Mouse (Mus musculus): ENCODE data around the gene Shisa9.

The Shisa9 gene

GRCm38 (mm10) chr16:12052051-12052450 lies 68.1 kb downstream of the Shisa9 start:
- no peak for DNase-seq (ENCODE audit: low read depth, low spot score)

- DNase-seq (ENCODE audit: low read depth, low spot score) = no peak
Measured at GRCm38 (mm10) chr16:12072573-12072972, 88.7 kb downstream of the Shisa9 start.

- DNase-seq (ENCODE audit: low read depth, low spot score) = no peak
Measured at GRCm38 (mm10) chr16:12076270-12076669, 92.4 kb downstream of the Shisa9 start.

GRCm38 (mm10) chr16:12076700-12077099 lies 92.8 kb downstream of the Shisa9 start:
- DNase-seq (ENCODE audit: low read depth, low spot score) = no peak

GRCm38 (mm10) chr16:12083082-12083481 lies 99.2 kb downstream of the Shisa9 start:
- DNase-seq (ENCODE audit: low read depth, low spot score) = no peak

- DNase-seq (ENCODE audit: low read depth, low spot score) = no peak
Measured at GRCm38 (mm10) chr16:12090604-12091235, 106.8 kb downstream of the Shisa9 start.

- DNase-seq (ENCODE audit: low read depth, low spot score) = no peak
Measured at GRCm38 (mm10) chr16:12093253-12093652, 109.3 kb downstream of the Shisa9 start.

GRCm38 (mm10) chr16:12094784-12095315 lies 110.9 kb downstream of the Shisa9 start:
- DNase-seq (ENCODE audit: low read depth, low spot score) = no peak

GRCm38 (mm10) chr16:12095365-12095764 lies 111.5 kb downstream of the Shisa9 start:
- no peak for DNase-seq (ENCODE audit: low read depth, low spot score)

- no peak for DNase-seq (ENCODE audit: low read depth, low spot score)
Measured at GRCm38 (mm10) chr16:12108436-12108835, 124.5 kb downstream of the Shisa9 start.

GRCm38 (mm10) chr16:12110851-12111437 lies 127.0 kb downstream of the Shisa9 start:
- DNase-seq (ENCODE audit: low read depth, low spot score) = no peak

- no peak for DNase-seq (ENCODE audit: low read depth, low spot score)
Measured at GRCm38 (mm10) chr16:12114396-12114795, 130.5 kb downstream of the Shisa9 start.

- DNase-seq (ENCODE audit: low read depth, low spot score) = no peak
Measured at GRCm38 (mm10) chr16:12115040-12115856, 131.3 kb downstream of the Shisa9 start.

GRCm38 (mm10) chr16:12116926-12117325 lies 133.0 kb downstream of the Shisa9 start:
- DNase-seq (ENCODE audit: low read depth, low spot score) = no peak

- DNase-seq (ENCODE audit: low read depth, low spot score) = no peak
Measured at GRCm38 (mm10) chr16:12119463-12119862, 135.6 kb downstream of the Shisa9 start.

- DNase-seq (ENCODE audit: low read depth, low spot score) = no peak
Measured at GRCm38 (mm10) chr16:12129782-12130181, 145.9 kb downstream of the Shisa9 start.

GRCm38 (mm10) chr16:12146666-12147065 lies 162.8 kb downstream of the Shisa9 start:
- no peak for DNase-seq (ENCODE audit: low read depth, low spot score)

GRCm38 (mm10) chr16:12151986-12152385 lies 168.1 kb downstream of the Shisa9 start:
- DNase-seq (ENCODE audit: low read depth, low spot score) = no peak

GRCm38 (mm10) chr16:12154476-12154875 lies 170.6 kb downstream of the Shisa9 start:
- DNase-seq (ENCODE audit: low read depth, low spot score) = no peak

GRCm38 (mm10) chr16:12173482-12174041 lies 189.6 kb downstream of the Shisa9 start:
- no peak for DNase-seq (ENCODE audit: low read depth, low spot score)

GRCm38 (mm10) chr16:12178031-12178430 lies 194.1 kb downstream of the Shisa9 start:
- no peak for DNase-seq (ENCODE audit: low read depth, low spot score)

- no peak for DNase-seq (ENCODE audit: low read depth, low spot score)
Measured at GRCm38 (mm10) chr16:12189739-12190138, 205.8 kb downstream of the Shisa9 start.
